9 mouse cellular contexts compared by ENCODE assay signal in the genomic region with DNA sequence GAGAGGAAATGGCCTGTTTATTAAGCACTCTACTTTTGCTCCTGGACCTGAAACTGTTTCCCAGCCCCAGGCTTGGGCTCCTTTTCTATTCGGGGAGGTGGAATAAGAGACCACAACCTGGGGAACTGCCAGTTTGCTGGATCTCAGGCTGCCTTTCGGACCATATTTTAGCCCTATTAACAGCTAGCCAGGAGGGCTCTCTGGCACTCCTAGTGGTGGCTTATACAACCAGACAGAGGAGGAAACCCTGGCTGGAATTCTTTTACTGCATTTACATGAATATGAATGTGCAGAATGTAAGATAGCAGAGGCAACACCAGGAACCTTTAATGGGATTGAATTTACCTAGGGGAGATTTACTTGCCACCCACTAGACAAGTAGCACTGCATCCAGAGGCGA.
DNase-seq lines count a peak whose midpoint lies in the region; ATAC-seq and TF ChIP-seq lines count a peak whose summit lies in the region.
"Had no signal": no experiment of that assay in that cellular context is flagged by ENCODE, and none has a peak within 500 bp of the region (broad histone marks: within the 10 kb centered on the region; RNA-seq: fewer than 3 reads in every experiment).

No protein-coding gene starts in this region.

- 49% methylated on average over 3 of the region's 3 CpGs for WGBS in forebrain, embryonic 14.5 days
- WGBS in forebrain, embryonic 13.5 days, result 53% methylated on average over 3 of the region's 3 CpGs
- 46% methylated on average over 3 of the region's 3 CpGs for WGBS in lung, adult 2 months
- WGBS in intestine, embryonic 15.5 days, result 53% methylated on average over 3 of the region's 3 CpGs

- H3K9me3 ChIP-seq in forebrain, embryonic 14.5 days (replicated peaks; ENCODE audit: control insufficient read depth, low read length), result no peaks in the 10 kb centered on the region
- no peaks in the 10 kb centered on the region for H3K9me3 ChIP-seq in forebrain, embryonic 13.5 days (replicated peaks)
- H3K9me3 ChIP-seq in intestine, embryonic 15.5 days, result no peaks in the 10 kb centered on the region
- H3K9me3 ChIP-seq: neural tube, embryonic 13.5 days had no signal

- H3K27me3 ChIP-seq in forebrain, embryonic 14.5 days (replicated peaks; ENCODE audit: control insufficient read depth, insufficient read depth, low read length), result no peaks in the 10 kb centered on the region
- H3K27me3 ChIP-seq in forebrain, embryonic 13.5 days, result no peaks in the 10 kb centered on the region
- H3K27me3 ChIP-seq in intestine, embryonic 15.5 days (replicated peaks), result no peaks in the 10 kb centered on the region
- H3K27me3 ChIP-seq: neural tube, embryonic 13.5 days had no signal

- DNase-seq in forebrain, embryonic 14.5 days (ENCODE audit: low spot score), result peak; percentile 62
- DNase-seq in lung, adult 2 months, result no peak
- DNase-seq in lung, adult 18-20 months, result no peak
- DNase-seq in cerebellum, adult 9-10 months, result peak; percentile 54
- peak; percentile 72 for DNase-seq in retina, embryonic 14.5 days (ENCODE audit: low spot score)
- DNase-seq in urinary bladder, postnatal 10 days (ENCODE audit: low spot score), result no peak

- no peaks in the 10 kb centered on the region for H3K4me1 ChIP-seq in forebrain, embryonic 14.5 days (ENCODE audit: control insufficient read depth, insufficient read depth, low read length)
- H3K4me1 ChIP-seq in forebrain, embryonic 13.5 days, result no peaks in the 10 kb centered on the region
- peaks cover 30% of the 10 kb centered on the region for H3K4me1 ChIP-seq in lung, adult 2 months (ENCODE audit: control insufficient read depth, insufficient read depth, low read length)
- H3K4me1 ChIP-seq in intestine, embryonic 15.5 days (replicated peaks), result peaks cover 3% of the 10 kb centered on the region; the same call in 1 of the 2 replicates
- H3K4me1 ChIP-seq: neural tube, embryonic 13.5 days had no signal

- H3K27ac ChIP-seq in forebrain, embryonic 14.5 days (ENCODE audit: low read depth, low read length), result no peak overlapping the region
- no peak overlapping the region for H3K27ac ChIP-seq in forebrain, embryonic 13.5 days
- H3K27ac ChIP-seq in intestine, embryonic 15.5 days, result no peak overlapping the region
- H3K27ac ChIP-seq: neural tube, embryonic 13.5 days had no signal

- TF ChIP-seq CTCF in lung, adult 2 months (IDR thresholded peaks at IDR 0.05; ENCODE audit: insufficient read depth, low read length), result peak; percentile 42; the same call in 1 of the 2 replicates

- no peak for ATAC-seq in forebrain, embryonic 14.5 days
- no peak for ATAC-seq in forebrain, embryonic 13.5 days
- peak; percentile 55; the same call in 1 of the 2 replicates for ATAC-seq in intestine, embryonic 15.5 days

- no peak for TF ChIP-seq POLR2A in lung, adult 2 months (IDR thresholded peaks at IDR 0.05; ENCODE audit: borderline replicate concordance, extremely low read depth, low read depth, low read length)

- H3K36me3 ChIP-seq in forebrain, embryonic 14.5 days (ENCODE audit: control insufficient read depth, insufficient read depth, low read length), result no peaks in the 10 kb centered on the region
- H3K36me3 ChIP-seq in forebrain, embryonic 13.5 days (ENCODE audit: poor library complexity, severe bottlenecking), result no peaks in the 10 kb centered on the region
- no peaks in the 10 kb centered on the region for H3K36me3 ChIP-seq in intestine, embryonic 15.5 days
- H3K36me3 ChIP-seq: neural tube, embryonic 13.5 days had no signal

- H3K4me2 ChIP-seq in forebrain, embryonic 14.5 days (ENCODE audit: low read length), result no peak overlapping the region
- no peak overlapping the region for H3K4me2 ChIP-seq in forebrain, embryonic 13.5 days
- no peak overlapping the region for H3K4me2 ChIP-seq in intestine, embryonic 15.5 days (replicated peaks)
- H3K4me2 ChIP-seq: neural tube, embryonic 13.5 days had no signal

- H3K4me3 ChIP-seq in forebrain, embryonic 14.5 days (ENCODE audit: low read depth, low read length), result no peak overlapping the region
- H3K4me3 ChIP-seq in forebrain, embryonic 13.5 days, result no peak overlapping the region
- no peak overlapping the region for H3K4me3 ChIP-seq in lung, adult 2 months (replicated peaks; ENCODE audit: extremely low read depth, low read depth, low read length)
- no peak overlapping the region for H3K4me3 ChIP-seq in intestine, embryonic 15.5 days (replicated peaks)
- H3K4me3 ChIP-seq: neural tube, embryonic 13.5 days had no signal

- H3K9ac ChIP-seq in forebrain, embryonic 14.5 days (ENCODE audit: low read length), result no peak overlapping the region
- no peak overlapping the region for H3K9ac ChIP-seq in forebrain, embryonic 13.5 days
- H3K9ac ChIP-seq in intestine, embryonic 15.5 days, result no peak overlapping the region
- H3K9ac ChIP-seq: neural tube, embryonic 13.5 days had no signal

Comparison
In these comparisons a context has a peak if more than half of its experiments do, and no peak if none do; other contexts are left out.
1. DNase-seq: peak in forebrain, embryonic 14.5 days (single experiment), cerebellum, adult 9-10 months (single experiment) and retina, embryonic 14.5 days (single experiment); none in lung, adult 2 months (single experiment), lung, adult 18-20 months (0 of 2) and urinary bladder, postnatal 10 days (single experiment).